Mouse (Mus musculus) CD4-positive naive resting alpha-beta T cell, adult 76 days (primary cell): ENCODE results near the gene Nkx2-2. TPM values are rescaled to one million over a fixed set of nuclear protein-coding genes. Genes with fewer than 3 reads are reported as not detected.

Source experiments
- total RNA-seq: library from RNA; stranded (reverse); gene quantifications from one replicate; pipeline ENCODE4 v1.2.4, GENCODE M21; 2023

Nkx2-2 gene
- not detected for total RNA-seq

GRCm38 (mm10) chr2:147193271-147194255 lies at the start of gene Nkx2-2:
Gene Nkx2-2 (minus strand): TSS chr2:147194243.

Other genes with a start within 250 kb of the Nkx2-2 start
- gene Xrn2, start 181.2 kb downstream of the Nkx2-2 start, total RNA-seq: 205 TPM
- gene Nkx2-4, start 108.8 kb downstream of the Nkx2-2 start, total RNA-seq: not detected
- not detected for gene Pax1, start 167.7 kb upstream of the Nkx2-2 start, total RNA-seq